In the genomic region with DNA sequence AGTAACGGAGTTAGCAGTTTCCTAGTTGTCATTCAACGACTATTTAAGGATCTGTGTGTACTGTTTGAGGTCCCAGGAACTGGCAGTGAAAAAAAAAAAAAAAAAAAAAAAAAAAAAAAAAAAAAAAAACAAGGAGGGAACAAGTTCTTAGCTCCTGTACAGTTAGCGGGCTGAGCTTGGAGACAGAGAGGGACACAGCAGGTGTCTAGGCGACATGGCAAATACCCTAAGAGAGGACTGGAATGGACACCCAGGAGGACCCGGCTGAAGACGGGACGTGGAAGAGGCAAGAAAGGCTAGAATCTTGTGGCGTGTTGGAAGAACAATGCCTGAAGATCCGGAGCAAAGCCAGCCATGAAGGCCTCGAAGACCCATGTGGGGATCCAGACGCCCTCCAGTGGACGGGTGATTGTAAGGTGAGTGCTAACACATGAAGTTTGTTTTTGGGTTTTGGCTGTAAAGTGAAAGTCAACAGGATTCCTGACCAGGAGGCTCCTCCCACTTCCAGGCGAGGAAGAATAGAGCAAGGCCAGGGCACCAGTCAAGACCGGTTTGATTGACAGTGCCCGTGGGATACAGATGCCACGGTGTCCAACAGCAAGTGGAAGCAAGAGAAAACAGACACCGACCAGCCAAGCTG, we compare ENCODE assay signal across 7 mouse cellular contexts. TPM values are rescaled to one million over a fixed set of nuclear protein-coding genes. Genes with fewer than 3 reads are reported as not detected.
DNase-seq lines count a peak whose midpoint lies in the region; ATAC-seq and TF ChIP-seq lines count a peak whose summit lies in the region.

No protein-coding gene starts in this region.

- no peaks in the 10 kb centered on the region for H3K9me3 ChIP-seq in MEL (replicated peaks; ENCODE audit: insufficient read depth, low read length)
- no peaks in the 10 kb centered on the region for H3K9me3 ChIP-seq in kidney, embryonic 14.5 days (ENCODE audit: control insufficient read depth, low read length)

- ATAC-seq in kidney, embryonic 14.5 days (ENCODE audit: low FRiP score, low TSS enrichment), result no peak

- no peak for TF ChIP-seq RAD21 in MEL (IDR thresholded peaks at IDR 0.05; ENCODE audit: low read depth, low read length)

- DNase-seq in CD4-positive helper T cell, adult 2 months (ENCODE audit: low read depth, low spot score), result peak; percentile 37
- peak; percentile 16 for DNase-seq in MEL (ENCODE audit: low read depth, low spot score)
- peak in 1 of 2 experiments; percentile 21 for DNase-seq in heart, adult 2 months
- DNase-seq in lung, postnatal 10 days, result peak; percentile 67
- DNase-seq in layer of hippocampus, postnatal 36 days, result no peak
- no peak for DNase-seq in cerebellum, adult 2 months

- peak overlapping the region; percentile 29; the same call in 1 of the 2 replicates for H3K4me2 ChIP-seq in kidney, embryonic 14.5 days (replicated peaks; ENCODE audit: low read depth, low read length)

- intact Hi-C loops in heart, adult 2 months (cut with DNase I), result no loop called here

- TF ChIP-seq EP300 in MEL (IDR thresholded peaks at IDR 0.05; ENCODE audit: low read depth in 1 of 2, low read length in 2 of 2), result no peak
- no peak for TF ChIP-seq EP300 in heart, adult 2 months (IDR thresholded peaks at IDR 0.05; ENCODE audit: insufficient read depth, low read depth, low read length)

- H3K9ac ChIP-seq in MEL (ENCODE audit: control insufficient read depth, low read depth, low read length, poor library complexity, severe bottlenecking), result no peak overlapping the region
- no peak overlapping the region for H3K9ac ChIP-seq in heart, adult 2 months (ENCODE audit: low read depth, low read length)
- H3K9ac ChIP-seq in kidney, embryonic 14.5 days (ENCODE audit: low read depth, low read length), result no peak overlapping the region

- H3K4me3 ChIP-seq in MEL (ENCODE audit: control insufficient read depth in 1 of 2, insufficient read depth in 1 of 2, low read depth in 2 of 2, low read length in 2 of 2), result peak overlapping the region in 1 of 2 experiments; percentile 21; a peak in 1 of 4 replicates
- H3K4me3 ChIP-seq in heart, adult 2 months, result no peak overlapping the region
- H3K4me3 ChIP-seq in kidney, embryonic 14.5 days (ENCODE audit: low read length), result 0 out of 2 replicates have a peak overlapping the region, but pooled peaks have one; percentile 3
- H3K4me3 ChIP-seq in cerebellum, adult 2 months (replicated peaks; ENCODE audit: insufficient read depth, low read depth, low read length), result no peak overlapping the region

- H3K36me3 ChIP-seq in MEL (ENCODE audit: control insufficient read depth in 1 of 2, insufficient read depth in 2 of 2, low read length in 2 of 2), result no peaks in the 10 kb centered on the region; a peak in 1 of 4 replicates
- no peaks in the 10 kb centered on the region for H3K36me3 ChIP-seq in heart, adult 2 months (ENCODE audit: control insufficient read depth, insufficient read depth, low read length)
- no peaks in the 10 kb centered on the region for H3K36me3 ChIP-seq in kidney, embryonic 14.5 days (ENCODE audit: control insufficient read depth, insufficient read depth, low read length)

- no peaks in the 10 kb centered on the region for H3K4me1 ChIP-seq in MEL (ENCODE audit: control insufficient read depth in 1 of 2, insufficient read depth in 2 of 2, low read length in 2 of 2)
- H3K4me1 ChIP-seq in heart, adult 2 months (ENCODE audit: control insufficient read depth, insufficient read depth, low read length), result no peaks in the 10 kb centered on the region
- H3K4me1 ChIP-seq in kidney, embryonic 14.5 days (ENCODE audit: control insufficient read depth, insufficient read depth, low read length), result no peaks in the 10 kb centered on the region
- no peaks in the 10 kb centered on the region for H3K4me1 ChIP-seq in cerebellum, adult 2 months (ENCODE audit: control insufficient read depth, insufficient read depth, low read length)

- H3K79me2 ChIP-seq in MEL (ENCODE audit: control insufficient read depth, insufficient read depth, low read length, poor library complexity), result no peaks in the 10 kb centered on the region
- no peaks in the 10 kb centered on the region for H3K79me2 ChIP-seq in heart, adult 2 months (replicated peaks; ENCODE audit: control insufficient read depth, insufficient read depth, low read length)

- H3K27ac ChIP-seq in MEL (ENCODE audit: control insufficient read depth, low read depth, low read length), result no peak overlapping the region
- no peak overlapping the region for H3K27ac ChIP-seq in heart, adult 2 months
- no peak overlapping the region for H3K27ac ChIP-seq in kidney, embryonic 14.5 days (ENCODE audit: low read depth, low read length)
- H3K27ac ChIP-seq in cerebellum, adult 2 months (ENCODE audit: insufficient read depth, low read length), result no peak overlapping the region

- TF ChIP-seq POLR2A in MEL (IDR thresholded peaks at IDR 0.05; ENCODE audit: control insufficient read depth in 1 of 2, insufficient read depth in 1 of 2, low read depth in 1 of 2, low read length in 2 of 2, poor library complexity in 1 of 2), result no peak
- TF ChIP-seq POLR2A in heart, adult 2 months (IDR thresholded peaks at IDR 0.05; ENCODE audit: insufficient read depth, low read depth, low read length), result no peak
- TF ChIP-seq POLR2A in cerebellum, adult 2 months (IDR thresholded peaks at IDR 0.05; ENCODE audit: borderline replicate concordance, insufficient read depth, low read length), result no peak

- H3K27me3 ChIP-seq in MEL (ENCODE audit: control insufficient read depth in 1 of 2, insufficient read depth in 2 of 2, low read length in 2 of 2), result no peaks in the 10 kb centered on the region; a peak in 1 of 4 replicates
- H3K27me3 ChIP-seq in heart, adult 2 months (ENCODE audit: control insufficient read depth, insufficient read depth, low read length), result peaks cover 2% of the 10 kb centered on the region; the same call in 1 of the 2 replicates
- H3K27me3 ChIP-seq in kidney, embryonic 14.5 days (ENCODE audit: control insufficient read depth, insufficient read depth, low read length), result peaks cover 3% of the 10 kb centered on the region; the same call in 1 of the 2 replicates
- no peaks in the 10 kb centered on the region; the same call in 1 of the 2 replicates for H3K27me3 ChIP-seq in cerebellum, adult 2 months (ENCODE audit: control insufficient read depth, insufficient read depth, low read length)

- TF ChIP-seq CTCF in MEL (IDR thresholded peaks at IDR 0.05 in 2 of 3, conservative IDR thresholded peaks at IDR 0.05 in 1 of 3; ENCODE audit: control insufficient read depth in 1 of 3, insufficient read depth in 1 of 3, low read depth in 2 of 3, low read length in 3 of 3, poor library complexity in 1 of 3, severe bottlenecking in 1 of 3), result peak in 2 of 3 experiments; percentile 6 to 29; a peak in 2 of 6 replicates
- peak; percentile 46 for TF ChIP-seq CTCF in heart, adult 2 months (IDR thresholded peaks at IDR 0.05)
- TF ChIP-seq CTCF in cerebellum, adult 2 months (IDR thresholded peaks at IDR 0.05; ENCODE audit: borderline replicate concordance, insufficient read depth, low read depth, low read length), result no peak

- 33% methylated on average over 17 of the region's 17 CpGs for WGBS in heart, adult 2 months
- WGBS in kidney, embryonic 14.5 days, result 27% methylated on average over 17 of the region's 17 CpGs
- 25% methylated on average over 17 of the region's 17 CpGs for WGBS in cerebellum, adult 2 months

TF ChIP-seq in MEL, 35 proteins besides CTCF, POLR2A, EP300 and RAD21:
- TF ChIP-seq ZNF384 (IDR thresholded peaks at IDR 0.05; ENCODE audit: low read depth, low read length) (peak; percentile 46), SIN3A (IDR thresholded peaks at IDR 0.05; ENCODE audit: low read length) (no peak)

RNA-seq across cellular contexts. Expression of a gene that starts 8.6 kb away (rescaled TPM):
- not detected in 2 replicates for total RNA-seq in MEL (2012; rRNA removed)
- polyA plus RNA-seq in MEL (2012; ENCODE audit: insufficient read depth in 1 of 2, insufficient read length in 2 of 2, low read depth in 1 of 2, low replicate concordance in 2 of 2, missing spikeins in 1 of 2), result not detected
- total RNA-seq in heart, adult 2 months (2021), result under 1 TPM; 0.18 TPM
- 0.12 and 0.64 TPM in 2 replicates for polyA plus RNA-seq in heart, adult 2 months (2012; rRNA removed)
- 5.8 and 9.6 TPM in 2 replicates for polyA plus RNA-seq in kidney, embryonic 14.5 days (2014; fragmentation: Nextera tagmentation; extraction: Ambion mirVana)
- total RNA-seq in layer of hippocampus, postnatal 36 days (2021), result not detected
- polyA plus RNA-seq in cerebellum, adult 2 months (2012; rRNA removed), result 0.62 and 0.97 TPM in 2 replicates

RNA-seq across cellular contexts. Expression of a gene that starts 47.0 kb away (rescaled TPM):
- total RNA-seq in MEL (2012; rRNA removed), result not detected in 2 replicates
- not detected for polyA plus RNA-seq in MEL (2012; ENCODE audit: insufficient read depth in 1 of 2, insufficient read length in 2 of 2, low read depth in 1 of 2, low replicate concordance in 2 of 2, missing spikeins in 1 of 2)
- total RNA-seq in heart, adult 2 months (2021), result 10 to 100 TPM; 16.6 to 17.5 TPM
- 9.7 and 13.3 TPM in 2 replicates for polyA plus RNA-seq in heart, adult 2 months (2012; rRNA removed)
- 10.7 and 13.2 TPM in 2 replicates for polyA plus RNA-seq in kidney, embryonic 14.5 days (2014; fragmentation: Nextera tagmentation; extraction: Ambion mirVana)
- 1 to 10 TPM; 3.0 to 3.6 TPM for total RNA-seq in layer of hippocampus, postnatal 36 days (2021)
- 3.2 and 3.4 TPM in 2 replicates for polyA plus RNA-seq in cerebellum, adult 2 months (2012; rRNA removed)

Comparison
In these comparisons a context has a peak if more than half of its experiments do, and no peak if none do; other contexts are left out.
1. DNase-seq: peak in CD4-positive helper T cell, adult 2 months (single experiment), MEL (single experiment) and lung, postnatal 10 days (single experiment); none in layer of hippocampus, postnatal 36 days (0 of 2) and cerebellum, adult 2 months (0 of 2).